Mouse (Mus musculus) urinary bladder, postnatal 25 days (tissue): ENCODE data around the gene Klhdc1.

Experiments
- DNase-seq: peaks from one replicate; pipeline ENCODE4 v3.0.0; 2022; ENCODE audit warnings: low spot score

Gene Klhdc1

DNA sequence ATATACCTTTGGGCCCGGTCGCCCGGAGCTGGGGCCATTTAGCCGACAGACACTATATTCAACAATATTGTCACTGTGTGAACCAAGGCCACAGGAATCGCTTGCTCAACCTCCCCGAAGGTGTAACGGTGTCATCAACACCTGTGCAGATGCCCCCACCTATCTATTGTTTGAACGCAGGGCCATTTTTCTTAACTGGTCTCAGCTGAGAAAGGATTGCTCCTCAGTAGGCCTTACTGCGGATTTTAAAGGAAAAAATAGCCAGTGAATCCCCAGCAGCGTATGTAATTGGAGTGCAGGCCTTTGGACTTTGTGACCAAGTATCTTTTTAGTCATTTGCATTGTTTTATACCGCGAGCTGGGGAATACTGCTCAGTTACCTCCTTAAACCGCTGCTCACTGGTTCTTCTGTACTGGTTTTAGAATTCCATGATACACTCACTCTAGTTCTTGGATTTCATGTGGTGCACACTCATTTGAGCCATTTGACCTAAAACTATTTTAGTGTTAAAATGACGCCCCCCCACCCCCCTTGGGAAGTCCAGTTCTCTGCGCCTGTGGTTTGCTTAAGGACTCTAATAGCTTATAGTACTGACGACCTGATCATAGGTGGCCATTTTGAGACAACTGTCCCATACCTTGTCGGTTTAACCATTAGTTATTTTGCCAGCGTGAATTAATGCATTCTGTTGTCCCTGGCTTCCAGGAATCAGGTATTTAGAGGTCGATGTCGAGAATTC lies 56.6 kb downstream of the Klhdc1 start:
- no peak for DNase-seq

DNA sequence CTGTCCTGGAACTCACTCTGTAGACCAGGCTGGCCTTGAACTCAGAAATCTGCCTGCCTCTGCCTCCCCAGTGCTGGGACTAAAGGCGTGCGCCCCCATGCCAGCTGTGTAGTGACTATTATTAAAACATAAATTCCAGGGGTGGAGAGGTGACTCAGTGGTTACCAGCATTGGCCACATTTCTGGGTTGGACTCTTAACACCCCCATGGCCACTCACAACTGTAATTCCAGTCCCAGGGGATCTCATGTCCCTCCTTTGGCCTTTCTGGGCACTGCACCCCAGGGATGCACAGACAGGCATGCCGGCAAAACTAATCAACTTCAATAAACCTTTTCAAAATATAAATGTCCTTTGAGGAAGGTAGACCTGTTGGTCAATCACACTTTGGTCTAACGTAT lies 57.3 kb downstream of the Klhdc1 start:
- DNase-seq: no peak

DNA sequence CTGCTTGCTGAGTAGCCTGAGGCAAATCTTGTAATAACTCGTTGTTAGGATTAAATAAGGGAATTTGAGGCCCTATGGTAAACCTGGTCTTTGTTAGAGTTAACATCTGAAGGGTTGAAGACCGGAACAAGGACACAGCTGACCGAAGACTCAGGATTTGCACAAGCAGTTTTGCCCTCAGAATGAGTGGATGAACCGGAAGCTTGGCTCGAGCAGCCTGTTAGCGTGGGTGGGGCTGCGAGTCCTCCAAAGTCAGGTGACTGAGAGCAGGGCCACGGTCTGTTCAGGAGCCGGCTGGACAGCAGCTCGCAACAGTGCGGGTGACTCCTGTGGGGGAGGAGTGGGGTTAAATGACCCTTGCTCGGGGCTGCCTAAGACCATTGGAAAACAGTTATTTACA lies 58.3 kb downstream of the Klhdc1 start:
- DNase-seq: peak; percentile 31

DNA sequence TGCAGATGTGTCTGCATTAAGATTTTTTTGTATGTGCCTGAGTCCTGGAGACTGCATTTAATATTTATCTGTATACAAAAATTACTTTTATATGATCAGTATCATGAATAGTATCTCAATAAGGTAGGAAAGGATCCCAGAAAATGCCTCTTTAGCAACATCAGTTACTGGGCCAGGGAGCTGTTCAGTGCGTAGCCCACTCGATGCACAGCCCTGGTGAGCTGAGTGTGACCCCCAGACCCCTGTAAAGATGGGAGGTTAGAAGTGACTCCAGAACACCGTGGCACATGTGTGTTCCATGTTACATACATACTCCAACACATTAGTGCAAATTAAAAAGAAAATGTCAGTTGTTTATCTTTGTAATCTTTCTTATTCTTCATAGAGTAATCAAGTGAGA lies 58.9 kb downstream of the Klhdc1 start:
- no peak for DNase-seq

DNA sequence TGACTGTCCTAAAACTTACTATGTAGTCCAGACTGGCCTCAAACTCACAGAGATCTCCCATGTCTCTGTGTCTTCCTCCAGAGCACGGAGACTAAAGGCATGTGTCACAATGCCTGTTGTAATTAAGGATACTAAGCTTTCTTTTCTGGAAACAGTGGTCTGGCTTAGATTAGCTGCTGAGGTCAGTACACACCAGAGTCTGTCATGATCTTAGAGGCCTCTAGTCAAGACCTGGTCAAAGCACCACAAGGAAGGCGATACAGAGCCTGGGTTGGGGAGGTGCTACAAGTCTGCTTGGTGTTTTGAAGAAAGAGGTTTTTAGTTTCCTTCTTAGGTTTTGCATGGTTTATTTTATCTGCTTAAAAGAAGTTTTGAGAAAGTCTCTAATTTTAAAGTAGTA lies 59.4 kb downstream of the Klhdc1 start:
- DNase-seq: no peak

DNA sequence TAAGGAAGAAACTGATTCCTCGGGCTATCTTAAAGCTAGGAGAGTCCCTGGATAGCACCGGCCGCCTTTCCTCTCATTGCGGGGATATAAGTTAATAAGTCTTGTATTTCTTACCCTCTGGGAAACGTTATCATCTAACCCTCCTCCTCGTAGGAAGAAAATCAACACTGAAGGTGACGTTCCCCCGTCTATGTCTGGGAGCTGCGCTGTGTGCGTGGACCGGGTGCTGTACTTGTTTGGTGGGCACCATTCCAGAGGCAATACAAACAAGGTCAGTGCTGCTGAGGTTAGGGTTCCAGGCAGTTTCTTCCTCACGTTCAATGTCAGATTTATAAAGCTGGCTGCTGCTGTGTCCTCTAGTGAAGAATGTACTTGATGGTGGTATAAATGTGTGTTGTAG lies 61.2 kb downstream of the Klhdc1 start:
- no peak for DNase-seq

DNA sequence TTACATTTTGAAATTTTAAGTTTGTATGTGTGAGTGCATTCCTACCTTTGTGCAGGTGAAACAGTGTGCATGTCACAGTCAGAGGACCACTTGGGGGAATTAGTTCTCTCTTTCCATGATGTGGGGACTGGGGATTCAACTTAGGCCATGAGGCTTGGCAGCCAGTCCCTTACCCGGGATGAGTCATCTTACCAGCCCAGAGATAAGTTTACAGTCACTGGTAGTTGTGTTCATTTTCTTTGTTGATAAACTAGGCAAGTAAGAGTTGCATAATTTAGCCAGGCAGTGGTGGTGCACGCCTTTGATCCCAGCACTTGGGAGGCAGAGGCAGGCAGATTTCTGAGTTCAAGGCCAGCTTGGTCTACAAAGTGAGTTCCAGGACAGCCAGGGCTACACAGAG lies 63.1 kb downstream of the Klhdc1 start:
- DNase-seq: no peak

DNA sequence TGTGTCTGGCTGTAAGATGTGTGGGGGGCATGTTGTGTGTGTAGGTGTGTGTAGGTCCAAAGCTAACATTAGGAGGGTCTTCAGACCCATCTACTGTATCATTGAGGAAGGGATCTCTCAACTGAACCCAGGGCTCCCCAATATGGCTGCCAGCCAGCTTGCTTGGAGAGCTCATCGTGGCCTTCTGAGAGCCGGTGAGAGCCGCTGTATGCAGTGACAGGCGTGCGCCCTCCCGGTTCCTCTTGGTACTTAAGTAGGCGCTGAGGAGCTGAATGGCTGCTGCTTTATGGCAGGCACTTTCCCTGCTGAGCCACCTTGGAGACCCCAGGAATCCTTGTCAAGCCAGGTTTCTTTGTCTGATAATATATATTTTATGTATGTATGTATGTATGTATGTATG lies 65.4 kb downstream of the Klhdc1 start:
- no peak for DNase-seq

DNA sequence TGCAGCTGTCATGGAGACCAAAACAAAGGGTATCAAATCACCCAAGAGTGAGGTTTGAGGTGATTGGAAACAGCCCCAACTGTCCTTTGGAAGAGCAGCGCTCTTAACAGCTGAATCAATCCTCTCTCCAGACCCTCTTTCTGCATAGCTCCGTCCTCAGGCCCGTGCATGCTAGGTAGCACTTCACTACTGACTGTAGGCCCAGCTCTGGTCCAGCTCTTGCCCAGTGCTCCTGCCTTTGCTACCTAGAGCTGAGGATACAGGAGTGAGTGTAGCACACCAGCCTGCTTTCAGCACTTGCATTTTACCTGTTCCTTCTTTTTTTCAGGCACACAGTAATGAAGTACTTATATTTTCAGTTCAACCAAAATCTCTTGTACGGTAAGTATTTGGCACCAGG lies 68.7 kb downstream of the Klhdc1 start:
- no peak for DNase-seq

DNA sequence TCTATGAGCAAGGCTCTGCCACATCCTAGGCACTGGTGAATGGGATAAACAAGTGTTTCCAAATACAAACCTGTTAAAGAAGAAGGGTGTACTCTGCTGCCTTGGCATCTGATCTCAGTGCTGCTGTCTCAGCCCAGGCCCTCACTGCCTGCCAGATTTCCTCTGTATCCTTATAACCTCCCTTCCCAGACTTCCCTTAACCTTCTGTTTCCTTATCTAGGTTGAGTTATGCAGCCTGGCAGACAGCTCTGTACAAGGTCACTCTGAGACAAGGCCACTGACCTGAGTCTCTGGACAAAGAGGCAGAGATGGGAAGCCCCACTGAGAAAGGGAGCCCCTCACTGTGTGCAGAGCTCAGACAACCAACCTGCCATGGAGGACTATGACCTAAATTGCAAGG lies 77.5 kb downstream of the Klhdc1 start:
- DNase-seq: no peak

DNA sequence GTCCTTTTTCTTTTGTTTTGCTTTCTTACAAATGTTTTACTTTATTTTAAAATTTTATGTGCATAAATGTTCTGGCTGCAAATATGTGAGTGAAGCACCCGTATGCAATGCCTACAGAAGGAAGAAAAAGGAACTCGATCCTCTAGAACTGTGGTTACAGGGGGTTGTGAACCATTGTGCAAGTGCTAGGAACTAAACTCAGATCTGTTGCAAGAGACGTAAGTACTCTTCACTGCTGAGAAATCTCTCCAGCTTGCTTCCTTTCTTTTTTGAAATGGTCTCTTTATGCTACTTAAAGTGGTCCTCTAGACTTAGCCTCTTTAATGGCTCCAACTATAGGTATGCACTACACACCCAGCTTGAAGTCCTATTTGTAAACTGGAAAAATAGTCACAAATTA lies 90.2 kb downstream of the Klhdc1 start:
- DNase-seq: no peak

DNA sequence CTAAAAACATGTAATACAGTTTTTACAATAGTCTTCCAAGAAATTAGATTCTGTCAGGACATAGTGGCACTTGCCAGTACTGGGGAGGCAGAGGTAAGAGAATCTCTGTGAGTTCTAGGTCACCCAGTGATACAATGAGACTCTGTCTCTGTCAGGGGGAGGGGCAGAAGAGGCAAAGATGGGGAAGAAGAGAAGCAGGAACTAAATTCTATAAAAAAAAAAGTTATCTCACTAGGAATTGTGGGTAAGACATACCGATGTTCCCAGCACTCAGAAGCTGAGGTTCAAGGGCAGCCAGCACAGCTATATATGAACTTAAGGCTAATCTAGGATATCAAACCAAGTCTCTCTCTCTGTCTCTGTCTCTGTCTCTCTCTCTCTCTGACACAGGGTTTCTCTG lies 91.2 kb downstream of the Klhdc1 start:
- DNase-seq: no peak

DNA sequence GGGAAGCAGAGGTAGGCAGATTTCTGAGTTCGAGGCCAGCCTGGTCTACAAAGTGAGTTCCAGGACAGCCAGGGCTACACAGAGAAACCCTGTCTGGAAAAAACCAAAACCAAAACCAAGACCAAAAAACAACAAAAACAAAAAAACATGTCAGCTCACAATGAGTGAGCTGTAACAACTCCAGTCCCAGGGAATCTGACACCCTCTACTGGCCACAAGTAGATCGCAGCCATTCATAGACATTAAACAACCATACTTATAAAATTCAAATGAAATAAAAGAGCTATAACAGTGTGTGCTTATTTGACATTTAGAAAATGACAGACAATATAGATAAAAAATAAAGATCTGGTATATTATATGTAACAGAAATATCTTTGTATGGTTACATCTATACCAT lies 92.6 kb downstream of the Klhdc1 start:
- DNase-seq: peak; percentile 11
